Mouse (Mus musculus) limb, embryonic 15.5 days (tissue): ENCODE data around the gene Ilf2. TPM values are rescaled to one million over a fixed set of nuclear protein-coding genes. Genes with fewer than 3 reads are reported as not detected.
A peak's percentile ranks its signal among the peaks of the same experiment; 100 is the strongest.

Experiments used
- ATAC-seq: fragments of 200-750 bp; cut with Nextera tagmentation; 2 replicates; pipeline ENCODE4 v1.8.0; 2017; ENCODE audit warnings: low read depth, moderate TSS enrichment; ENCODE audit not compliant: insufficient number of reproducible peaks, low FRiP score, low TSS enrichment
- H3K27ac ChIP-seq: fragments of 300-500 bp; sonication (generic); 2 replicates; pipeline ENCODE4 v1.5.1; 2015; ENCODE audit warnings: moderate library complexity, mild to moderate bottlenecking, inconsistent platforms
- H3K27me3 ChIP-seq: fragments of 300-500 bp; sonication (generic); 2 replicates; pipeline ENCODE4 v1.6.1; 2015; ENCODE audit warnings: inconsistent platforms
- H3K36me3 ChIP-seq: fragments of 300-500 bp; sonication (generic); 2 replicates; pipeline ENCODE4 v1.6.1; 2015; ENCODE audit warnings: inconsistent platforms
- H3K4me1 ChIP-seq: fragments of 300-500 bp; sonication (generic); 2 replicates; pipeline ENCODE4 v1.6.1; 2015; ENCODE audit warnings: inconsistent platforms
- H3K4me2 ChIP-seq: fragments of 300-500 bp; sonication (generic); 2 replicates; pipeline ENCODE4 v1.6.1; 2015; ENCODE audit warnings: mild to moderate bottlenecking, inconsistent platforms
- H3K4me3 ChIP-seq: fragments of 300-500 bp; sonication (generic); 2 replicates; pipeline ENCODE4 v1.5.1; 2015; ENCODE audit warnings: mild to moderate bottlenecking, inconsistent platforms
- H3K9ac ChIP-seq: fragments of 300-500 bp; sonication (generic); 2 replicates; pipeline ENCODE4 v1.6.1; 2015; ENCODE audit warnings: inconsistent platforms
- H3K9me3 ChIP-seq: fragments of 300-500 bp; sonication (generic); 2 replicates; pipeline ENCODE4 v1.6.1; 2016; ENCODE audit warnings: inconsistent platforms
- WGBS: fragments of 180-500 bp; shearing (Covaris S2); methylation state at CpG from one replicate; pipeline ENCODE4 v1.1.7; 2015; 5-methylcytosine and 5-hydroxymethylcytosine counted together
- polyA plus RNA-seq: library from polyadenylated mRNA; unstranded; fragments of >200 nt; fragmentation: Nextera tagmentation; extraction: Ambion mirVana; gene quantifications from 2 replicates; pipeline ENCODE4 v1.2.1, GENCODE M21; 2015

The Ilf2 gene
- polyA plus RNA-seq: 171 and 176 TPM in 2 replicates

GRCm38 (mm10) chr3:90475831-90476611 lies at the start of gene Ilf2:
Gene Ilf2 (plus strand): TSS chr3:90476126.
- Histone ChIP-seq H3K4me1 (peaks cover 9% of the 10 kb centered on the region), H3K9ac (peak within 1 kb of the TSS; percentile 86), H3K4me3 (peak within 1 kb of the TSS; percentile 68), H3K9me3 (no peaks in the 10 kb centered on the region), H3K36me3 (peaks cover 27% of the 10 kb centered on the region), H3K4me2 (peak within 1 kb of the TSS; percentile 60), H3K27ac (peak within 1 kb of the TSS; percentile 93), H3K27me3 (no peaks in the 10 kb centered on the region)
- under 1% methylated on average over 45 of the region's 45 CpGs for WGBS
- ATAC-seq: peak; percentile 99

- WGBS: 70% methylated on average over 1 of the region's 1 CpGs
- Histone ChIP-seq H3K4me1 (peaks cover 17% of the 10 kb centered on the region), H3K4me3 (no peak overlapping the region), H3K27me3 (no peaks in the 10 kb centered on the region), H3K4me2 (no peak overlapping the region), H3K9me3 (no peaks in the 10 kb centered on the region), H3K36me3 (peaks cover 14% of the 10 kb centered on the region), H3K9ac (no peak overlapping the region), H3K27ac (no peak overlapping the region)
- no peak for ATAC-seq
Measured at GRCm38 (mm10) chr3:90427574-90427973, 48.4 kb upstream of the Ilf2 start.

GRCm38 (mm10) chr3:90428186-90428585 lies 47.7 kb upstream of the Ilf2 start:
- H3K4me1 ChIP-seq: peaks cover 20% of the 10 kb centered on the region
- no peak for ATAC-seq
- H3K27me3 ChIP-seq: no peaks in the 10 kb centered on the region
- H3K27ac ChIP-seq: no peak overlapping the region
- WGBS: 75% methylated on average over 6 of the region's 6 CpGs
- H3K9me3 ChIP-seq: no peaks in the 10 kb centered on the region
- H3K4me2 ChIP-seq: no peak overlapping the region
- H3K36me3 ChIP-seq: peaks cover 9% of the 10 kb centered on the region
- H3K9ac ChIP-seq: no peak overlapping the region
- H3K4me3 ChIP-seq: no peak overlapping the region

GRCm38 (mm10) chr3:90429576-90429975 lies 46.4 kb upstream of the Ilf2 start:
- peaks cover 20% of the 10 kb centered on the region for H3K4me1 ChIP-seq
- H3K9me3 ChIP-seq: no peaks in the 10 kb centered on the region
- ATAC-seq: no peak
- no peak overlapping the region for H3K4me3 ChIP-seq
- WGBS: 93% methylated on average over 3 of the region's 3 CpGs
- no peaks in the 10 kb centered on the region for H3K27me3 ChIP-seq
- no peak overlapping the region for H3K4me2 ChIP-seq
- H3K27ac ChIP-seq: no peak overlapping the region
- no peak overlapping the region for H3K9ac ChIP-seq
- H3K36me3 ChIP-seq: no peaks in the 10 kb centered on the region

- no peak for ATAC-seq
- Histone ChIP-seq H3K9me3 (no peaks in the 10 kb centered on the region), H3K27ac (peak overlapping the region; percentile 97; the same call in 1 of the 2 replicates), H3K36me3 (no peaks in the 10 kb centered on the region), H3K4me3 (peak overlapping the region; percentile 72), H3K9ac (peak overlapping the region; percentile 87), H3K4me1 (peaks cover 20% of the 10 kb centered on the region), H3K27me3 (no peaks in the 10 kb centered on the region), H3K4me2 (peak overlapping the region; percentile 88)
- WGBS: 10% methylated on average over 2 of the region's 2 CpGs
Measured at GRCm38 (mm10) chr3:90432348-90432747, 43.6 kb upstream of the Ilf2 start.

- ATAC-seq: no peak
- peak overlapping the region; percentile 72 for H3K4me3 ChIP-seq
- WGBS: under 1% methylated on average over 12 of the region's 12 CpGs
Measured at GRCm38 (mm10) chr3:90432811-90433219, 43.1 kb upstream of the Ilf2 start.

GRCm38 (mm10) chr3:90433381-90434020 lies 42.4 kb upstream of the Ilf2 start, which contains the start of gene Ints3:
Gene Ints3 (minus strand): TSS chr3:90433622.
- H3K9me3 ChIP-seq: no peaks in the 10 kb centered on the region
- peak within 1 kb of the TSS; percentile 72 for H3K4me3 ChIP-seq
- under 1% methylated on average over 52 of the region's 52 CpGs for WGBS
- H3K4me1 ChIP-seq: peaks cover 20% of the 10 kb centered on the region
- no peaks in the 10 kb centered on the region for H3K27me3 ChIP-seq
- peak; percentile 100 for ATAC-seq
- no peaks in the 10 kb centered on the region for H3K36me3 ChIP-seq
- peak within 1 kb of the TSS; percentile 97 for H3K27ac ChIP-seq
- H3K4me2 ChIP-seq: peak within 1 kb of the TSS; percentile 88
- H3K9ac ChIP-seq: peak within 1 kb of the TSS; percentile 87

More at GRCm38 (mm10) chr3:90432811-90433219, 43.1 kb upstream of the Ilf2 start:
- Histone ChIP-seq H3K9me3 (no peaks in the 10 kb centered on the region), H3K4me1 (peaks cover 20% of the 10 kb centered on the region), H3K36me3 (no peaks in the 10 kb centered on the region), H3K27me3 (no peaks in the 10 kb centered on the region), H3K4me2 (peak overlapping the region; percentile 88), H3K27ac (peak overlapping the region; percentile 97), H3K9ac (peak overlapping the region; percentile 87)

GRCm38 (mm10) chr3:90434073-90434730 lies 41.7 kb upstream of the Ilf2 start:
- peak overlapping the region; percentile 97 for H3K27ac ChIP-seq
- H3K4me3 ChIP-seq: peak overlapping the region; percentile 72
- peaks cover 20% of the 10 kb centered on the region for H3K4me1 ChIP-seq
- no peak for ATAC-seq
- peak overlapping the region; percentile 88 for H3K4me2 ChIP-seq
- 45% methylated on average over 11 of the region's 11 CpGs for WGBS
- H3K27me3 ChIP-seq: no peaks in the 10 kb centered on the region
- no peaks in the 10 kb centered on the region for H3K36me3 ChIP-seq
- H3K9ac ChIP-seq: no peak overlapping the region
- H3K9me3 ChIP-seq: no peaks in the 10 kb centered on the region

- Histone ChIP-seq H3K4me3 (no peak overlapping the region), H3K4me2 (no peak overlapping the region), H3K36me3 (no peaks in the 10 kb centered on the region), H3K9ac (no peak overlapping the region), H3K4me1 (peaks cover 6% of the 10 kb centered on the region), H3K9me3 (no peaks in the 10 kb centered on the region), H3K27ac (no peak overlapping the region), H3K27me3 (no peaks in the 10 kb centered on the region)
- WGBS: 54% methylated on average over 4 of the region's 4 CpGs
- no peak for ATAC-seq
Measured at GRCm38 (mm10) chr3:90437131-90437530, 38.8 kb upstream of the Ilf2 start.

GRCm38 (mm10) chr3:90440756-90441155 lies 35.2 kb upstream of the Ilf2 start:
- Histone ChIP-seq H3K27me3 (no peaks in the 10 kb centered on the region), H3K9ac (no peak overlapping the region), H3K27ac (no peak overlapping the region), H3K9me3 (no peaks in the 10 kb centered on the region), H3K4me1 (peaks cover 3% of the 10 kb centered on the region; the same call in 1 of the 2 replicates), H3K36me3 (no peaks in the 10 kb centered on the region), H3K4me3 (no peak overlapping the region), H3K4me2 (no peak overlapping the region)
- ATAC-seq: no peak
- WGBS: 73% methylated on average over 2 of the region's 2 CpGs

- no peak for ATAC-seq
- no peak overlapping the region for H3K9ac ChIP-seq
- H3K4me2 ChIP-seq: no peak overlapping the region
- 76% methylated on average over 3 of the region's 3 CpGs for WGBS
- peaks cover 16% of the 10 kb centered on the region for H3K4me1 ChIP-seq
- no peaks in the 10 kb centered on the region for H3K27me3 ChIP-seq
- no peak overlapping the region for H3K4me3 ChIP-seq
- H3K36me3 ChIP-seq: no peaks in the 10 kb centered on the region
- H3K27ac ChIP-seq: no peak overlapping the region
- no peaks in the 10 kb centered on the region for H3K9me3 ChIP-seq
Measured at GRCm38 (mm10) chr3:90443977-90444376, 31.9 kb upstream of the Ilf2 start.
